Mouse (Mus musculus): ENCODE results near the gene Marc1.
A peak's percentile ranks its signal among the peaks of the same experiment; 100 is the strongest.

The Marc1 gene

DNA sequence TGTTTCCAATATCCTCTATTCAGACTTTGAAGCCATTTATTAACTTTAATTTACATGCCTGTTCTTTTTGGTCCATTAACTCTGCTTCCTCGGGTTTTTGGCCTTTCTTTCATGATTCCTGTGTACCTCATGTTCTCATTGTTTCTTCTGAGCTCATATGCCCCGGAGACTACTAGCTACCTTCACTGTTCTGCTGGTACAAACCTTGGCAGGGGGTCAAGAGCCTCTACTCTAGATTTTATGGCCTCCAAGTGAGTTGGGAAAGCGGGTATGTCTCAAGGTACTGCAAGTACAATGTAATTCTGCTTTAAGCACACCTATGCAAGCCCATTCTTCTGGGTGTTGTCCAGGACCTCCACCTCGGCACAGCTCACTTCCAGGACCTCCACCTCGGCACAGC is 48.2 kb downstream of the Marc1 start:
- no peak for DNase-seq (ENCODE audit: low read depth)

DNA sequence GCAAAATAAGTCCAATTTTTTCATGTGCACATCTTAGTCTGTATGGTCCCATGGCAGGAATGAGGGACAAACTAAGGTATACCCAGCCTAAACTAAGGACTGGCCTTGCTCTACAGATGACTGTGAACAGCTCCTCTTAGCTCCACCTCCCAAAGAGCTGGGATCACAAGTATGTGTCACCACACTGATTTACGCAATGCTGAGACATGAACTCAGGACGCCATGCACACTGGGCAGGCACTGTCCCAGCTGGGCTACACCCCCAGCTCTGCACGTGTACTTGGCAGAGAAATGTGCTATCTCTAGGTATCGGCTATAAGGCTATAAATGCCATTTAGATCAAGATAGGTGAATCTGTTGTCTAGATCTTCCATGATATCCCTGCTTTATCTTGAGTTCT is 49.1 kb downstream of the Marc1 start:
- peak; percentile 64 for DNase-seq (ENCODE audit: low read depth)

DNA sequence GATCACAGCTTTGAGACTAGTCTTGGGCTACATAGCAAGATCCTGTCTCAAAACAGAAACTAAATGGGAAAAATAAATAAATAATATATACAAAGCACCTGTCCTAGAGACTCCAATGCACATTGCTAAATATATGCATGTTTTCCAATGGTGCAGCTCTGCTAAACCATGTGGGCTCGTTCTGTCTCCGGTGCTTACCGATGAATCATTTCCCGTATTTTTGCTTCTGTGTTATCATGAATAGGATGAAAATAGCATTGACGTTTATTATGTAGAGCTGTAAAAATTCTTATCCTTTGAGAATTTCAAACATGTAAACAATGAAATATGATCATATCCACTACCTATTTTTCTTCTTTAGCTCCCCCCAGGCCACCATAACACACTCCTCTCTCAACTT is 58.4 kb downstream of the Marc1 start:
- DNase-seq (ENCODE audit: low read depth): peak; percentile 70

DNA sequence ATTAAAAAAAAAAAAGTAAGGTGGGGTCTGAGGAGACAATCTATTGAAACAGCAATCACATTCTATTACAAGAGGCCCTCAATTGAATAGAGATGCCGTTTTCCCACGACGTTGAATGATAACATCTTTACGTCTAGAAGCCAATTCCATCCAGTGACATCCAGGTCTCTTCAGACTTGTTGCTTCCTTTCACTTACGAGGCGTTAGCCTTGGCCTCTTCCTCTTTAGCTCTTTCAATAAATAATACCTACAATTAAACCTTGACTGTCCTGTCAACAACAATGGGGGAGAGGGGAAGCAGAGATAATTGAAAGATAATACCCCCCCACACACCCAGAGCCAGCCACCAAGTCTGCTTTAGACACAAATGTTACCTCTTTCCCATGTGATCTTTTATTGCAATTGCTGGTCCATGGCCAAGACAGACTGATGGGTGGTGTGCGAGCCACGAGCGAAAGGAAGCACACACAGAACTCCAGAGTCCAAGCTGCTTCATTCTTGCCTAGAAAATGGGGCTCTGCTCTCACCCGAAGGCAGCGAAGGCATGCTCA is 60.9 kb downstream of the Marc1 start:
- no peak for DNase-seq (ENCODE audit: low read depth)

DNA sequence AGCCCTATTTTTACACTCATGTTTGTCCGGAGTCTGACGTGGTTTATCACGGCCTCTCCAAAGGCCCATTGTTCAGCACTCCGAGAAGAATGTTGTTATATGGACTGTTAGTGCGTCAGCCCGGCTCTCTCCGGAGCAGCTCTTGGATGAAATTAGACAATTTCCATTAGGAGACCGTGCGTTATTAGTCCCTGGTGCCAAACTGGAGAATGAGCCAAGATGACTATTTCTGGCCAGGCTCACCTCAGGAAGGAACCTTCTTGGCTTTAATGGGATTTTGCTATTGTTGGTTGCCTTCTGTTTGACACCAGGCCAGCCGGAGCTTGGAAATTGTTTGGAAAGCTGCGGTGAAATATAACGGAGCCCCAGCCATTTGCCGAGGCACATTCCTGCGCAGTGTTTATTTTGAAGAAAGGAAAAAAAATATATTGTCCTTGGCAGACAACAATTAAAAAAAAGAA is 62.4 kb downstream of the Marc1 start:
- no peak for DNase-seq (ENCODE audit: low read depth)

DNA sequence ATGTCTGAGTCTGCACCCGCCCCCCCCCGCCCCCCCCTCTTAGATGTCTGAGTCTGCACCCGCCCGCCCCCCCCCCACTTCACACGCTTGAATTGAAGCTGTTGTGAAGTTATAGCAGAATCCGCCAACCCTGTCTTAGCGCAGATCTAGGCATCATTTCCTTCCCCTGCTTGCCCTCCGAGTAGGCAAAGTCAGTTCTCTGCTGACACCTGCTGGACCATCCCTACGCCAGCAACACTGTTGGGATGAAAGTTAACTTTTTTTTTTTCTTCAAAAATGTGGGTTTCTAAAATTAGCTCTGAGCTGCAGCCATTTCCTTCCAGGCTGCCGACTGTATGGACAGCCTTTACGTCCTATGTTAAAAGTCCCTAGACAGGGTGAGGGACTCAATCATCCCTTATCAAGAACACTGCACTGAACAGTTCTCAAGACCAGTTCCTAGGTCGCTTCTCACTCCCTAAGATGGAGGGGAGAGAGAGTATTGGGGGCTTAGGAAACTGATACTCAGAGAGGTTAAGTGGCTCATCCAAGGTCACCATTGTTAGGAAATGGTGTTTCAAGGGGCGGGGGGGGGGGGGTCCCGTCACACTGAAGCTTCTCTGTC is 73.1 kb downstream of the Marc1 start:
- peak; percentile 92 for DNase-seq (ENCODE audit: low read depth)

DNA sequence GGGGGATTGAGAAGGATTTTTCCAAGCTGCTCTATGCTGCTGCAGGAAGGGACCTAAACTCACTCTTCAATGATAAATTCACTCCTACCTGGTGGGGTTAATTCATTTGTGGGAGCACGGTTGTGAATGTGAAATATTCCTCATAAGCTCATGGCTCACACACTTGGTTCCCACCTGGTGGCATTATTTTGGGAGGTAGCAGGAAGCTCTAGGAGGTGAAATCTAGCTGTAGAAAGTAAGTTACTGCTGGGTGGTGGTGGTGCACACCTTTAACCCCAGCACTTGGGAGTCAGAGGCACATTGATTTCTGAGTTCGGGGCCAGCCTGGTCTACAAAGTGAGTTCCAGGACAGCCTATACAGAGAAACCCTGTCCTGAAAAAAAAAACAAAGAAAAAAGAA is 73.9 kb downstream of the Marc1 start:
- DNase-seq (ENCODE audit: low read depth): no peak

Measured in 416B (cell line).